Mouse (Mus musculus) right cerebral cortex, adult 2 months (tissue): ENCODE results near the gene Slc28a3.
A peak's percentile ranks its signal among the peaks of the same experiment; 100 is the strongest.

Experiments used
- DNase-seq, 2 experiments: peaks; one replicate each; pipeline ENCODE4 v3.0.0; 2021 to 2022; ENCODE audit warnings: low spot score in 2 of 2

Slc28a3 gene

GRCm38 (mm10) chr13:58560497-58561138 lies 50.1 kb downstream of the Slc28a3 start:
- DNase-seq = peak; percentile 45 to 54

GRCm38 (mm10) chr13:58558216-58558615 lies 52.5 kb downstream of the Slc28a3 start:
- DNase-seq = peak; percentile 33 to 41

DNA sequence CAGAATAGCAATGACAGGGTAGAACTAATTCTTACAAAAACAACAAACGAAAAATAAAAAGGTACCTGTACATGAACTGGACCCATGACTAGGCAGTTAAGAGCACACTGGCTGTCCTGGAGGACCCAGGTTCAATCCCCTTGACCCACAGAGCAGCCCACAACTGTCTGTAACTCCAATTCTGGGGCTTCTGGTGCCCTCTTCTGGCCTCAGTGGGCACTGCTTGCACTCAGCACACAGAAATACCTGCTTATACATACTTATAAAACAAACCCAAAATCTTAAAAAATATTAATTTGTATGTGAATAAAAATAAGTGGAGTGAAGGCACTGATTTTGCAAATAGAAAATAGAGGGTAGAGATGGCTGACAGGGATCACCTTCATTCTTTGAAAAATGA lies 54.7 kb downstream of the Slc28a3 start:
- DNase-seq = no peak

DNA sequence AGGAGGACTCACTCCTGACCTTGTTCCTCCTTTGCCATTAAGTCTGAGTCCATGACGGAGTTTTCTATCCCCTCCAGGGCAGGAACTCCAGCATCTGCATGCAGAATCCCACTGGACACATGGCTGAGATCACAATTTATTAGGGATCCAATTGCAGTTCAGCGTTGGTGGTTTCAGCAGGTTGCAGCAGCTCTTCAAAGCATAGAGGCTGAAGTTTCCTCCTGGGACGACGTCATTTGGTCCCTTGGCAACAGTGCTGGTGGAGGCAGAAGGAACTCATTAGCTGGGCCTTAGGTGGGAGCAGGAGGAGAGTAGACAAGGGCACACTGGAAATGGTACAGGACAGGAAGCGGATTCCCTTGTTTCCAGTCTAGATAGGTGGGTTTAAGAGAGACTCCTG lies 55.1 kb downstream of the Slc28a3 start:
- DNase-seq = no peak

DNA sequence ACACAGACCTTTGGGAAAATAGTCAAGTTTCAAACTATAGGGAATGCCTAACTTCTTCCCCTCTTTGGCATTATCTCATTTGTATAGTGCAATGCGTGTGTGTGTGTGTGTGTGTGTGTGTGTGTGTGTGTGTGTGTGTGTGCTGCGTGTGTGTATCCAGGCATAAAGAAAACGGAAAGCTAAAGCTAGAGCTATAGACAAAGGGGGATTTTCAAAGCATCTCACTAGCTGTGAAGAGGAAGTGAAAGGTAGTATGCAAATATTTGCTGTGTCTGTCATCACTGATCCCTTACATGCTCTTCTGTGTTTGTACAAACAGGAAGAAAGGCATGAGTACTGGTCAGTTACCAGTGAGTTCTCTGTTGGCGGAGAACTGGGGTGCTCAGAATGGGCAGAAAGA lies 58.8 kb downstream of the Slc28a3 start:
- DNase-seq = no peak

DNA sequence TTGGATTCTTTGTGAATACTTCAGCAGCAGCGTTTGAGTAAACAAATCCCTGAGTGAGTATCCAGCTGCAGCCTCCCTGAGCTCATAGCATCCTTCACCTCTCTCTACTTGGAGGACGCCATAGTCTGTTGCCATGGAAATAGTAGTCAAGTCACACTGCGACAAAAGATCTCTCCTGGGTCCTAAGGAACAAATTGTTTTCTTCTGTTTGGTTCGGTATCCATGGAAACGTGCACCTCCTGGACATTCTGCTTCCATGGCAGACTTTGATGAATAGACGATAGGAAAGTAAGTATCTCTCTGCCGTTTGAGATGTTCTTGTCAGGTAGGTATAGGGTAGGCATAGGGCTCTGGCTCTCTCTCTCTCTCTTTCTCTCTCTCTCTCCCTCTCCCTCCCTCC lies 63.1 kb downstream of the Slc28a3 start:
- peak in 1 of 2 experiments; percentile 35 for DNase-seq

DNA sequence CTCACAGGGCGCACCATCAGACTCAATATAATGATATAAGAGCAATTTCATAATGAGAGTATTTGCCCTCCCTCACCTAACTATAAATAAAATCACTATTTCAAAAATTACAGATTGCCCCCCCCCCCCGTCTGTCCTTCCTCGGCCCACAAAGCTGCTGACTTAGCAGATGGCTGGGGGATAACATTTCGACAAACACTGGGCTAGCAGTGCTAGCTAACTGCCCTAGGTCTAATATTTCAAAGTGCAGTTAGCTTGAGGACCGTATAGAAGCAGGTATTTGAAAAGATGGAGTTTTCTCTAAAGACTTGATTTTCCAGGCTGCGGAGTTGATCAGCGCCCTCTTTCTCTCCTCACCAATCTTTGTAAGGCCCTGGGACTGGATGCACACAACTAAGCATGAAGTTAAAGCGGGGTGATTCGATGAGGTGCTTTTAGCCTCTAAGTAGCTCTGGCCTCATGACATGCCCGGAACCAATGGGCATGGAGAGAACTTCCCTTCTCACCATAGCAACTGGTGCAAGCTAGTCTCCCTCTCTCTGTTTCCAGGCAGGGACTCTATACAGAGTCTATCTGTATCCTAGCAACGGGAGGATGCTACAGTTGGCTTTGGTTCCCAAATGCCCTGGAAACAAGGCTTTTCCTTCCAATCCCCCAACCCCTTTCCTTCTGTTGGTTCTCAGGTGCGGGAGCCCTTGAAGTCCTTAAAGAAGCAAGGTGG lies 66.8 kb downstream of the Slc28a3 start:
- peak; percentile 47 to 58 for DNase-seq

- DNase-seq = peak; percentile 81
Measured at GRCm38 (mm10) chr13:58543066-58543465, 67.6 kb downstream of the Slc28a3 start.

- no peak for DNase-seq
Measured at GRCm38 (mm10) chr13:58542601-58543041, 68.1 kb downstream of the Slc28a3 start.

DNA sequence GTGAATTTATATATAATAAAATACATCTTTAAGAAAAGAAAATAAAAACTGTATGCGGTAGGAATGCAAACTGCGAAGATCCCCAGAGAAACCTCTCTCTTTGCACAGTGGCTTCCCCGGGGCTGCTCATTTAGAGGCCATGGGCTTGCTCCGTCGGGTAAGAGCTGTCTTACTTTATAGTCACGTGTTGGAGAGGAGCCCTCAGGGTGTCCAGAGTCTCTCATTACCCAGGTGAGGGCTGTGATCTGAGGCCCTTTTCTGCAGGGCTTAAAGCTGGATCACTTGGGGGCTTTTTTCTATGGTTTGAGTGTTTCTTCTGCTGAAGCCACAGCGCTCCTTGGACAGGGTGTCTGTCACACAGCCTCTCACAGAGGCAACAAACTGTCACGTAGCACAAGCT lies 68.5 kb downstream of the Slc28a3 start:
- no peak for DNase-seq

- DNase-seq = no peak
Measured at GRCm38 (mm10) chr13:58541620-58542019, 69.1 kb downstream of the Slc28a3 start.

- no peak for DNase-seq
Measured at GRCm38 (mm10) chr13:58538966-58539365, 71.7 kb downstream of the Slc28a3 start.

GRCm38 (mm10) chr13:58538366-58538765 lies 72.3 kb downstream of the Slc28a3 start:
- DNase-seq = no peak

DNA sequence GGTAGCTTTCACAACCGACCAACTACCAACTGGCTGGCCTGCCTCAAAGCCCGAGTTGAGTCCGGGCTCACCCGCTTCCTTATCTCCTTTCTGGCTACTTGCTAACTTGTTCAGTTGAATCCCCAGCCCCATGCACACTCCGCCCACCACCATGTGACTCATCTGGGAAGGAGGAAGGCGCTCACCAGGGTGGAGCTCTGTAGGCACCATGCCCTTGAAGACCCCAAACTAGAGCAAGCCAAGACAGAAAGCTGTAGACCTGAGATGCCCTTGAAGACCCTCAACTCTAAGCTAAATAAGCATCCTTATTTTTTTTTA lies 72.8 kb downstream of the Slc28a3 start:
- DNase-seq = no peak

GRCm38 (mm10) chr13:58537232-58537915 lies 73.3 kb downstream of the Slc28a3 start:
- no peak for DNase-seq

GRCm38 (mm10) chr13:58536466-58537231 lies 74.0 kb downstream of the Slc28a3 start:
- DNase-seq = no peak

GRCm38 (mm10) chr13:58535321-58535720 lies 75.4 kb downstream of the Slc28a3 start:
- DNase-seq = no peak

GRCm38 (mm10) chr13:58534861-58535260 lies 75.8 kb downstream of the Slc28a3 start:
- no peak for DNase-seq

DNA sequence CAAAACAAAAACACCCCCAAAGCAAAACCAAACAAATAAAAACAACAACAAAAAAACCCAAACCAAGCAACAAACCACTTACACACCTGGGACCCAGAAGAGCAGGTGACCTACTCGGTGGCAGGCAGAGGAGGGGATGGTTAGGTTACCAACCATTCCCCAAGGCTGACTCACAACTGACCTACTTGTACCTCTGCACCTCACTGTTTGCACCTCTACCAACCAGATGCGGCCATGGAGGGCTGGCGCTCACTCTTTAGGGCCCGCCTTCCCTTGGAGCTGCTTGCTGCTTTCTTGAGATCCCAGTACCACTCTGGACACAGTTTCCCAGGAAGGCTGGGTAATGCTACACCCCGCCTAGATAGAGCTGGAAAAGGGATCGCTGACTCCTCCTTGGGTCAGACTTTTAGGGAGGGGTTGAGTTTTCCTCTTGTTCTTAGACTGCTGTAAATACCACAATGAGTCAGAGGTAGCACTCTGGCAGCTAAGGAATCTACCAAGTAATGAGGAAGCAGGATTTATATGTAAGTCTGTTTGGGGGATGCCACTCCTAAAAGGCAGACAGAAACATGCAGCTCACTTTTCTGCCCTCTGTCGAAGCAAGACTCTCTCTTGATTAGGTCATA lies 76.3 kb downstream of the Slc28a3 start:
- DNase-seq = no peak

- no peak for DNase-seq
Measured at GRCm38 (mm10) chr13:58524581-58524980, 86.1 kb downstream of the Slc28a3 start.

- DNase-seq = no peak
Measured at GRCm38 (mm10) chr13:58523761-58524117, 86.9 kb downstream of the Slc28a3 start.
